Mouse (Mus musculus): ENCODE results near the gene C130050O18Rik. TPM values are rescaled to one million over a fixed set of nuclear protein-coding genes. Genes with fewer than 3 reads are reported as not detected.

The C130050O18Rik gene
- polyA plus RNA-seq, 1 experiment from 2014 or later = 1.9 TPM

- no peaks in the 10 kb centered on the region for H3K9me3 ChIP-seq (ENCODE audit: low read length)
- H3K36me3 ChIP-seq (replicated peaks; ENCODE audit: insufficient read depth, low read length) = no peaks in the 10 kb centered on the region
- ATAC-seq (peak; percentile 47), DNase-seq (peak; percentile 71)
- H3K4me2 ChIP-seq (ENCODE audit: low read depth, low read length) = peak overlapping the region; percentile 60
- no peak overlapping the region for H3K9ac ChIP-seq (replicated peaks)
- peak overlapping the region; percentile 82 for H3K27ac ChIP-seq (ENCODE audit: low read depth)
- WGBS (ENCODE audit: insufficient replicate concordance) = 38% methylated on average over 7 of the region's 7 CpGs
- H3K4me3 ChIP-seq (ENCODE audit: low read depth, low read length) = peak overlapping the region; percentile 29; the same call in 1 of the 2 replicates
- no peaks in the 10 kb centered on the region for H3K27me3 ChIP-seq (ENCODE audit: insufficient read depth, low read length)
- peaks cover 21% of the 10 kb centered on the region for H3K4me1 ChIP-seq (ENCODE audit: insufficient read depth)
- TF ChIP-seq CTCF (IDR thresholded peaks at IDR 0.05; ENCODE audit: low read depth) (peak; percentile 21), EP300 (IDR thresholded peaks at IDR 0.05; ENCODE audit: low read depth) (no peak)
Observed at GRCm38 (mm10) chr5:139408511-139408910, 3.4 kb downstream of the C130050O18Rik start.

- Histone ChIP-seq H3K4me2 (ENCODE audit: low read depth, low read length) (peak overlapping the region; percentile 7; the same call in 1 of the 2 replicates), H3K36me3 (replicated peaks; ENCODE audit: insufficient read depth, low read length) (no peaks in the 10 kb centered on the region; the same call in 1 of the 2 replicates), H3K9me3 (ENCODE audit: low read length) (no peaks in the 10 kb centered on the region), H3K27me3 (ENCODE audit: insufficient read depth, low read length) (no peaks in the 10 kb centered on the region), H3K9ac (replicated peaks) (peak overlapping the region; percentile 26; the same call in 1 of the 2 replicates), H3K4me1 (ENCODE audit: insufficient read depth) (peaks cover 21% of the 10 kb centered on the region), H3K4me3 (ENCODE audit: low read depth, low read length) (no peak overlapping the region), H3K27ac (ENCODE audit: low read depth) (peak overlapping the region; percentile 65)
- TF ChIP-seq CTCF (IDR thresholded peaks at IDR 0.05; ENCODE audit: low read depth) (no peak), EP300 (IDR thresholded peaks at IDR 0.05; ENCODE audit: low read depth) (no peak)
- WGBS (ENCODE audit: insufficient replicate concordance) = 56% methylated on average over 12 of the region's 12 CpGs
- ATAC-seq (peak; percentile 26), DNase-seq (no peak)
Observed at GRCm38 (mm10) chr5:139409412-139409811, 4.3 kb downstream of the C130050O18Rik start.

GRCm38 (mm10) chr5:139410056-139410455 lies 5.0 kb downstream of the C130050O18Rik start:
- peaks cover 17% of the 10 kb centered on the region for H3K4me1 ChIP-seq (ENCODE audit: insufficient read depth)
- TF ChIP-seq EP300 (IDR thresholded peaks at IDR 0.05; ENCODE audit: low read depth) (no peak), CTCF (IDR thresholded peaks at IDR 0.05; ENCODE audit: low read depth) (no peak)
- H3K36me3 ChIP-seq (replicated peaks; ENCODE audit: insufficient read depth, low read length) = peaks cover 1% of the 10 kb centered on the region; the same call in 1 of the 2 replicates
- 80% methylated on average over 4 of the region's 4 CpGs for WGBS (ENCODE audit: insufficient replicate concordance)
- no peak overlapping the region for H3K4me3 ChIP-seq (ENCODE audit: low read depth, low read length)
- no peak overlapping the region for H3K4me2 ChIP-seq (ENCODE audit: low read depth, low read length)
- no peaks in the 10 kb centered on the region for H3K27me3 ChIP-seq (ENCODE audit: insufficient read depth, low read length)
- ATAC-seq = no peak
- H3K27ac ChIP-seq (ENCODE audit: low read depth) = peak overlapping the region; percentile 65; the same call in 1 of the 2 replicates
- H3K9ac ChIP-seq (replicated peaks) = no peak overlapping the region
- H3K9me3 ChIP-seq (ENCODE audit: low read length) = no peaks in the 10 kb centered on the region
- DNase-seq = no peak

GRCm38 (mm10) chr5:139411117-139411516 lies 6.0 kb downstream of the C130050O18Rik start:
- no peak for ATAC-seq
- H3K36me3 ChIP-seq (replicated peaks; ENCODE audit: insufficient read depth, low read length) = peaks cover 3% of the 10 kb centered on the region; the same call in 1 of the 2 replicates
- WGBS (ENCODE audit: insufficient replicate concordance) = 83% methylated on average over 6 of the region's 6 CpGs

GRCm38 (mm10) chr5:139411665-139412314 lies 6.7 kb downstream of the C130050O18Rik start:
- no peaks in the 10 kb centered on the region for H3K27me3 ChIP-seq (ENCODE audit: insufficient read depth, low read length)
- WGBS (ENCODE audit: insufficient replicate concordance) = 81% methylated on average over 15 of the region's 15 CpGs
- DNase-seq = no peak
- TF ChIP-seq CTCF (IDR thresholded peaks at IDR 0.05; ENCODE audit: low read depth) (no peak), EP300 (IDR thresholded peaks at IDR 0.05; ENCODE audit: low read depth) (no peak)
- no peak overlapping the region for H3K27ac ChIP-seq (ENCODE audit: low read depth)
- no peak for ATAC-seq
- no peak overlapping the region for H3K9ac ChIP-seq (replicated peaks)
- peaks cover 14% of the 10 kb centered on the region for H3K4me1 ChIP-seq (ENCODE audit: insufficient read depth)
- no peak overlapping the region for H3K4me3 ChIP-seq (ENCODE audit: low read depth, low read length)
- H3K9me3 ChIP-seq (ENCODE audit: low read length) = no peaks in the 10 kb centered on the region
- no peak overlapping the region for H3K4me2 ChIP-seq (ENCODE audit: low read depth, low read length)
- peaks cover 3% of the 10 kb centered on the region; the same call in 1 of the 2 replicates for H3K36me3 ChIP-seq (replicated peaks; ENCODE audit: insufficient read depth, low read length)

More at GRCm38 (mm10) chr5:139411117-139411516, 6.0 kb downstream of the C130050O18Rik start:
- H3K9me3 ChIP-seq (ENCODE audit: low read length) = no peaks in the 10 kb centered on the region
- no peak overlapping the region for H3K27ac ChIP-seq (ENCODE audit: low read depth)
- DNase-seq = no peak
- no peak overlapping the region for H3K4me2 ChIP-seq (ENCODE audit: low read depth, low read length)
- no peaks in the 10 kb centered on the region for H3K27me3 ChIP-seq (ENCODE audit: insufficient read depth, low read length)
- TF ChIP-seq CTCF (IDR thresholded peaks at IDR 0.05; ENCODE audit: low read depth) = no peak
- no peak for TF ChIP-seq EP300 (IDR thresholded peaks at IDR 0.05; ENCODE audit: low read depth)
- peaks cover 14% of the 10 kb centered on the region for H3K4me1 ChIP-seq (ENCODE audit: insufficient read depth)
- no peak overlapping the region for H3K4me3 ChIP-seq (ENCODE audit: low read depth, low read length)
- no peak overlapping the region for H3K9ac ChIP-seq (replicated peaks)

GRCm38 (mm10) chr5:139413545-139413944 lies 8.5 kb downstream of the C130050O18Rik start:
- TF ChIP-seq EP300 (IDR thresholded peaks at IDR 0.05; ENCODE audit: low read depth) (no peak), CTCF (IDR thresholded peaks at IDR 0.05; ENCODE audit: low read depth) (no peak)
- Histone ChIP-seq H3K4me2 (ENCODE audit: low read depth, low read length) (no peak overlapping the region), H3K27ac (ENCODE audit: low read depth) (no peak overlapping the region), H3K9ac (replicated peaks) (no peak overlapping the region), H3K9me3 (ENCODE audit: low read length) (no peaks in the 10 kb centered on the region), H3K36me3 (replicated peaks; ENCODE audit: insufficient read depth, low read length) (peaks cover 3% of the 10 kb centered on the region; the same call in 1 of the 2 replicates), H3K4me1 (ENCODE audit: insufficient read depth) (peaks cover 8% of the 10 kb centered on the region; the same call in 1 of the 2 replicates), H3K4me3 (ENCODE audit: low read depth, low read length) (no peak overlapping the region), H3K27me3 (ENCODE audit: insufficient read depth, low read length) (no peaks in the 10 kb centered on the region)
- WGBS (ENCODE audit: insufficient replicate concordance) = 80% methylated on average over 4 of the region's 4 CpGs
- ATAC-seq (no peak), DNase-seq (no peak)

Measured in liver, postnatal 0 days (tissue).